Mouse (Mus musculus) CH12.LX (cell line): ENCODE results near the gene Psenen.

Experiments used
- CTCF ChIP-seq, 2 experiments: IDR thresholded peaks in 1 of 2; conservative IDR thresholded peaks in 1 of 2; 2 replicates each; pipeline ENCODE4 v1.5.1; 2011 to 2012; ENCODE audit warnings: low read depth in 2 of 2, low read length in 2 of 2, improper control_type of control experiment in 1 of 2, inconsistent platforms in 1 of 2, mild to moderate bottlenecking in 1 of 2, moderate library complexity in 1 of 2
- MAZ ChIP-seq: IDR thresholded peaks from 2 replicates; pipeline ENCODE4 v1.6.1; 2012; ENCODE audit warnings: low read depth, mild to moderate bottlenecking, inconsistent platforms, low read length, improper control_type of control experiment, moderate library complexity
- MXI1 ChIP-seq: IDR thresholded peaks from 2 replicates; pipeline ENCODE4 v1.6.1; 2011; ENCODE audit warnings: mild to moderate bottlenecking, low read depth, low read length, improper control_type of control experiment
- POLR2A ChIP-seq: IDR thresholded peaks from 2 replicates; pipeline ENCODE4 v1.6.1; 2011; ENCODE audit warnings: low read depth, mild to moderate bottlenecking, improper control_type of control experiment, low read length
- TBP ChIP-seq: conservative IDR thresholded peaks from 2 replicates; pipeline ENCODE4 v1.6.1; 2011; ENCODE audit warnings: low read depth, low read length, improper control_type of control experiment
- UBTF ChIP-seq: IDR thresholded peaks from 2 replicates; pipeline ENCODE4 v1.6.1; 2012; ENCODE audit warnings: low read depth, mild to moderate bottlenecking, inconsistent platforms, low read length, improper control_type of control experiment, moderate library complexity

GRCm38 (mm10) chr7:30550603-30551002, 12.8 kb downstream of the Psenen start:
- TF ChIP-seq CTCF (conservative IDR thresholded peaks at IDR 0.05 in 1 of 2, IDR thresholded peaks at IDR 0.05 in 1 of 2; ENCODE audit: low read depth in 2 of 2, low read length in 2 of 2) (no peak), TBP (no peak), MAZ (no peak), POLR2A (no peak), MXI1 (no peak), UBTF (no peak)
